Mouse (Mus musculus): ENCODE measurements around the gene Scaf4.

The Scaf4 gene

DNA sequence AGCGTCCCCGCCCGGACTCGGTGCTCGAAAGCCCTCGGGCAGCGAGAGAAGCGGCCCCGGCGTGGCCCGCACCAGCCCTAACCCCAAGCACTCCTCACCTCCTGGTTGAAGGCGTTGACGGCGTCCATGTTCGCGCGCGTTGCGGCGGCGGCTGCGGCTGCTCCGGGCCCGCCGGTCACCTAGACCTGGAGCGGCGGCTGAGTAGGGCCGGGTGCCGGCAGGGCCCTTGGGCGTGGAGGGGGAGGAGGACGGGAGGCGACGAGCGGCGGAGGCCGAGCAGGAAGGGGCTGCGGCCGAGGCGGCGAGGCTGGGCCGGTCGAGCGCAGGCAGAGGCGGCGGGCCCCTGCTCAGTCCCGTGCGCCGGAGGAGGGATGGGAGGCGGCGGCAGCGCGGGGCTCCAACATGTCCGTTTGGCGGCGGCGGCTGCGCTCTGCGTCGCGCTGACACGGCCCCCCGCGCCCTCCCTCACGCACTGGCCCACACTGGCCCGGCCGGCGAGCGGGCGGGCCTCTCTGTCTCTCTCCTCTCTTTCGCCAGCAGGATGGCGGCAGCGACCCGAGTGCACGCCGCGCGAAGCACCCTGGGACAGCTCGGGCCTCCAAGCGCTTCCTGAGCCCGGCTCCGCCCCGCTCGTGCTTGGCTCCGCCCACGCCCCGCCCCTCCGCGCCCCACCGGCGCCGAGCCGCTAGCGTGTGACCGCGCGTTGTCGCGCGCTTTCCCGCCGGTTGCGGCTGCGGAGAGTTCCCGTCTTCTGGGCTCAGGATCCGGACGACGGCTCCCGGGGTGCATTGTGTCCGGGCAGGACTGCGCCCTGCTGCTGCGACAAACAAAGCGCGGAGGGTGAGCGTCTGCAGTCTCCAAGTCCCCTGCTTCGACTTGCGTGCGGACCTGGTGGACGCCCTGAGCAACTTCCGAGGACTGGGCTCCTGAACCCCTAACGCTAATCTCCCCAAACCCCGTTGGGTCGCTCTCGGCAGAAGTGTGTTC, at the start of gene Scaf4:
Gene Scaf4, minus strand, starts transcription at position 599 of the 987 bp plus-strand sequence.
- DNase-seq (ENCODE audit: low spot score in 2 of 2) = peak; percentile 97 to 99

DNA sequence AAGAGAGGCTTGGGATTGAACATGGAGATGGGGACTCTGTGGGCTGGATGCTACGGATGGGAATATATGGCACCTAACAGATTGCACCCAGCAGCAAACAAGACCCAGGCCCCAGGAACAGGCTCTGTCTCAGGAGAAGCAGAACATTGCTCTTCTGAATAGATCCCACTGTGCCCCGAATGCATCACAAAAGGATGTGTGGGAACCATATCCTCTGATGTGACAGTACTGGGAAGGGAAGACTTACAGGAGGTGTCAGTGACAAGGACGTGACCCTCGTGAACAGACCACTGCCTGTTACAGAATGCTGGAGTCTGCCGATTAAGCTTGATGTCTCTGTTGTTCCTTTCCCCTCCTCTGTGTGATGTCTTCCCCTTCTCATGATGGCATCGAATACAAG, 48.2 kb upstream of the Scaf4 start:
- DNase-seq (ENCODE audit: low spot score in 2 of 2) = no peak

GRCm38 (mm10) chr16:90330979-90331378, 46.7 kb upstream of the Scaf4 start:
- DNase-seq (ENCODE audit: low spot score in 2 of 2) = no peak

DNA sequence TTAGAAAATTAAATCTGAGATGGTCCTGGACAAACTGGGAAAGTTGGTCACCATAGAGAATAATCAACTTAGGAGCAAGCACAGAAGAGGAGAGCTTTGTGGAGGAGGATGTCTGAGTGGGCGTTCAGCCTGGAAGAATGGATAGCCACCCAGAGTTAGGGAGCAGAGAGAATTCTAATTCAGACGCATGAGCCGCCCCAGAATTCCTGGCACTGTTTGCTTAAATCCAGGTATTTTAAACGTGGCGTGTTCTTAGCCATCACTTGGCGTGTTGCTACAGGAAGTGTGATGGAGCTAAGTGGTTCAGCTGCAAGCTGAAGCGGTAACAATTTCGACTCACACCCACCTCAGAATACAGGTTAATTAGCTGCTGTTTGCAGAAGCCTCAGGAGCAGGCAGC, 45.2 kb upstream of the Scaf4 start:
- DNase-seq (ENCODE audit: low spot score in 2 of 2) = no peak

DNA sequence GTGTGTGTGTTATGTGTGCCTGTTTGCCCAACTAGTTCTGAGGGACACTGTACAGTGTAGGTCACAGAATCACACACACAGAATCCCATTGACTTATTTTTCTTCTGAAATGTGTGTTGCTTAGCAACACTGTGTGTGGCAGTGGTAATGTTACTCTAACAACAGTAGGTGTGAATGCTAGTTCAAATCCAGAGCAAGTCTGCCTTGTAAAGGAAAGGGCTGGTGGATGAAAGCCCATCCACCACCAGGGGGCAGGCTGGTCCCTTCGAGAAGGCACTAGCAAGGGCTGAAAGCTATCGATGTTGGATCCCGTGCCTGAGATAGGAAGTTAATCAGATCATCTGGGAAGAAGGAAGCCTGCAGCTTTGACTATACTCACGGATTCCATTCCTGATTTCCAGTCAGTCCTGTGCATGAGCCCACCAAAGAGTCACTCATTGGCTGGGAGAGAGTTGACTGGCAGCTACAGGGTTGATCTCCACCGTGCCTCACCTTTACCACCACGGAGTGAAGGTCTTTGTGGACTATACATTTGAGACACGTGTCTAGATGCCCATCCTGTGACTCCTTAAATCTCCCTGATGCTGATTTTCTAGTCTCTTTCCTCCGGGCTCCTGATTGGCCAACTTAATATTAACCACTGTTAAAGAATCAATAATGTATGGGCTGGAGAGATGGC, 38.7 kb upstream of the Scaf4 start:
- DNase-seq (ENCODE audit: low spot score in 2 of 2) = peak; percentile 72 to 89

DNA sequence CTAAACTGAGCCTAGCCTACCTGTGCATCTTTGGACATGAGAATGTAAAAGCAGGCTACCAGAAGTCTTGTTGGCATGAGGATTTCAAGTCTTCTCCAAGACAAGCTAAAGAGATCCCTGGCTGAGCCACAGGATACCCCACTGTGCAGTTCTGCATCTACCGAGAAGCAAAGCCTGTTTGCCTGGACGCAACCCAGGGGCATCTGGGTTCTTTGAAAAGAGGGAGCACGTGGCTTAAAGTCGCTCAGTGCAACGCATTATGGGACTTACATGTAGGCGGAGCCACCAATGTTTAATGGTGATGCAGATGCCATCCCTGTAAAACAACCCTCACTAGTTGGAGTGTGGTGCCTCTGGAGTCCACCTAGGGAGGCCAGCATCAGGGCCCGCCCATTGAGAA, 35.0 kb upstream of the Scaf4 start:
- DNase-seq (ENCODE audit: low spot score in 2 of 2) = no peak

DNA sequence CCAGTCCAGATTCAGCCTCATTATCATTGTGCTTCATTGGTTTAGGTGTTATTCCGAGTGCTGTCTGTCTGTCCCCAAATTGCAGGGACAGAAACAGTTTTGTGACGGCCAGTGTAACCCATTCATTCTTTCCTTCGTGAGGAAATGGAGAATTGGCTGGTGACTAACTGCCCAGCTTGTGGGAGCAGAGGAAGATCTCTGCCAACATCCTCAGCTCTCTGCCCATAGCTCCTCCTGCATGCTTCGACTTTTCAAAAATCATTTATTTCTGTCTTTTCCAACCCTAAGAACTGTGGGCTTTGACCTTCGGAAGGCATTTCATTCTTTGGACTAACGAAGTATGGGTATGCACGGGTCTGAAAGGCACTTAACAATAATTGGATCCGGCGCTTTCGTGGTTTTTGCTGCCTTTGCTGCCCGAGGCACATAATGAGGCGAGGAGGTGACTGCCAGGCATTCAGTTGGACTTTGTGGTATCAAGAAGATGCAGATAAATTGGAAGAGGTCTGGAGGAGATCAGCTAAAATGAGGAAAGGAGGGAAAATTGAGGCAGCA, 34.1 kb upstream of the Scaf4 start:
- no peak for DNase-seq (ENCODE audit: low spot score in 2 of 2)

DNA sequence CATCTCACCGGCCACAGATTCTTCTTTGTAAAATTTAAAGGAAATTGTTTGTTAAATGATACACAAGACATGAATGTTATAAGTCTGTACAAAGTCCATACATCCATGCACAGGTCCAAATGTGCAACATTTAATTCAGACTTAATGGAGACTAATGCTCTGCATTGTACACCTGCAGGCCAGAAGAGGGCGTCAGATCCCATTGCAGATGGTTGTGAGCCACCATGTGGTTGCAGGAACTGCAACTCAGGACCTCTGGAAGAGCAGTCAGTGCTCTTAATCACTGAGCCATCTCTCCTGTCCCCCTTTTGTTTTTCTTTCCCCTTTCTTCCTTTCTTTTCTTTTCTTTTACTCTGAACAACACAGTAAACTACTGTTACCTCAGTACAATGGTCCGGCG, 33.5 kb upstream of the Scaf4 start:
- DNase-seq (ENCODE audit: low spot score in 2 of 2) = no peak

DNA sequence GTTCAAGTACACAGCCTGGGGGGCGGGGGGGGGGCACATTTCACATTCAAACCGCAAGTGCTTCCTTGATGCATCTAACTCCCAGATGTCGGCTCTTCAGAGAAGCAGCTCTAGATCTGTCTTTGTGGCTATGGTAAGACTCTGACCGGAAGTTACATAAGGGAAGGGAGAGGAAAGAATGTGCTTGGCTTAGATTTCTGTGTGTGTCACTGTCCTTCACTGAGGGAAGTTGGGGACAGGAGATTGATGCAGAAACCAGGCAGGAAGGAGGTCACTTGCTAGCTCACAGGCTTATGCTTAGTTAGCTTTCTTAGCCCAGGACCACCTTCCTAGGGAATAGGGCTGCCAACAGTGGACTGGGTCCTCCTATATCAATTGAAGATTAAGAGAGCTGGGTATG, 31.6 kb upstream of the Scaf4 start:
- DNase-seq (ENCODE audit: low spot score in 2 of 2) = no peak

GRCm38 (mm10) chr16:90312449-90313082, 28.3 kb upstream of the Scaf4 start:
- DNase-seq (ENCODE audit: low spot score in 2 of 2) = no peak

DNA sequence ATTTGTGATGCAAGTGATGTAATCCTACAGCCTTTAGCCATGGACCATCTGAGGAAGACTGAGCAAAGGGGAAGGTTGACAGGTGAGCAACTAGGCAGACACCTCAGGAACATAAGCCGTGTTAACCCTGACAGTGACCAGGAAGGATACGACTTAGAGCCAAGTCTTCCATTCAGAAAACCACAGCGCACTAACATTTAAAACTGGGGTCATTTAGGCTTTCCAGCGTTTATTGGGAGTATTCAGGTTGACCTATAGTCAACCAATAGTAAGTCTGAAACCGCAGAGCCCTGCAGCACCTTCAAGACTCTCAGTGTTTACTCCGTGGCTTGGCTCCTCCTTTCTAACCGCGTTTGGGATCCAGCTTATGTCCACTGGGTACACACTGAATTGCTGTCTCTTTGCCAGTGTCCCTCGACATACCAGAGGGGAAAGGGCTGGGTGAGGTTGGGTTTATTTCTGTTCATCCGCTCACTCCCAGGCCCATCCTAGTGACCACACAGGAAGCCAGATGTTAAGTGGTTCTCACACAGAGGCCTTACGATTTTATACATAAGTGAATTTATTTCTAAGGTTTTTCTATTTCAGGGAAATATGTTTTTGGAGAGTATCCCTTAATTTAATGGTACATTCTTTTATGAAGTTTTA, 26.3 kb upstream of the Scaf4 start:
- no peak for DNase-seq (ENCODE audit: low spot score in 2 of 2)

DNA sequence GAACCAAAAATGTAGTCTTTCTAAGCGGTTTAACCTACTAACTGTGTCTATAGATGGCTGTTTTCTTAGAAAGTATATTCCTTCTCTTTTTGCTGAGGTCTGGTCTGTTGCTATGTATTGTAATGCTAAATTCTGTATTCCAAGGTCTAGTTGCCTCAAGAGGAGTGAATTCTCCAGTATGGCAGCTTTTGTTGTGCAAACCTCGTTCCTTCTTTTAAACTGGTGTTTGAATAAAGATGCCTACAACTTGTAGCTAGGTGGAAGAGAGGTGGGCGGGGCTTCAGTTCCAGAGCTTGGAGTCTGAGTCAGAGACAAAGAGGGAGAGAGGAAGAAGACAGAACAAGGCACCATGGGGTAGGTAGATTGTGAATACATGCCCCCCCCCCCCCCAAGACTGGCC, 25.5 kb upstream of the Scaf4 start:
- DNase-seq (ENCODE audit: low spot score in 2 of 2) = no peak

DNA sequence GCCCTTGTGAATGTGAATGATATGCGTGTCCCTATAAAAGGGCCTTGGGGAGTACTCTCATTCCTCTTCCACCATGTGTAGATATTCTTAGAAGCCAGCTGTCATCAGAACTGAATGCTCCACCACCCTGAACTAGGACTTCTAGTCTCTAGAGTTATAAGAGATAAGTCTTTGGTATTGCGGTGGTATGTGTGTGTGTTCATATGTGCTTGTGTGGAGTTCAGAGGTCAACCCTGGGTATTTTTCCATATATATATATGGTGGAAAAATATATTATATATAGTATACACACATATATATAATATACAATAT, 19.6 kb upstream of the Scaf4 start:
- no peak for DNase-seq (ENCODE audit: low spot score in 2 of 2)

- DNase-seq (ENCODE audit: low spot score in 2 of 2) = no peak
Observed at GRCm38 (mm10) chr16:90303286-90303987, 19.1 kb upstream of the Scaf4 start.

DNA sequence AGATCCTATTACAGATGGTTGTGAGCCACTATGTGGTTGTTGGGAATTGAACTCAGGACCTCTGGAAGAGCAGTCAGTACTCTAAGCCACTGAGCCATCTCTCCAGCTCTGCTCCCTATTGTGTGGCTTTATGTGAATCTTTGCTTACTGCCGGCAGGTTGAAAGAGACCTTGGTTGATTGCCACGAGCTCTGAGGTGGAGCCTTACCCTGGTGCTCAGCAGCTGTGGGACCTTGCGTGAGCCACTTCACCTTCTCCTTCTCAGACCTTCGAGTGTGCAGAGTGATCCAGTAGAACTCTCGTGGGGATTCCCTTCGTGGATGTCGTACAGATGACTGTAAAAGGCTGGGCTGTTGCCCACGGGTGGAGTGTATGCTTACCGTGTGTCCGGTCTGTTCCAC, 17.4 kb upstream of the Scaf4 start:
- no peak for DNase-seq (ENCODE audit: low spot score in 2 of 2)

DNA sequence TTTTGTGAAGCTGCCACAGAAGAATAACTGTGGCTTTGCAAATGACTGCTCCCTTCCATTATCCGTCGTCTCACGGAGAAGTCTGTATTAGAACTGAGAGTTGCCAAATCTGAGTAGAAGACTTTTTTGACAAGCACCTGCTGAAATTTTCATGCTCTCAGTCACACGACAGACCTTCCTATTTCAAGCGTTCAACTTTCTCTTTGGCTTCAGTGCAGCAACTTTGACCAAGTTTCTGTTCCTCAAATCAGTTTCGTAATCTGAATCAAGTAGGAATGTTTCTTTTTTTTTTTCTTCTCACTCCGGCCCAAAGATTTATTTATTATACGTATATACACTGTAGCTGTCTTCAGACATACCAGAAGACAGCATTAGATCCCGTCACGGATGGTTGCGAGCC, 16.6 kb upstream of the Scaf4 start:
- no peak for DNase-seq (ENCODE audit: low spot score in 2 of 2)

DNA sequence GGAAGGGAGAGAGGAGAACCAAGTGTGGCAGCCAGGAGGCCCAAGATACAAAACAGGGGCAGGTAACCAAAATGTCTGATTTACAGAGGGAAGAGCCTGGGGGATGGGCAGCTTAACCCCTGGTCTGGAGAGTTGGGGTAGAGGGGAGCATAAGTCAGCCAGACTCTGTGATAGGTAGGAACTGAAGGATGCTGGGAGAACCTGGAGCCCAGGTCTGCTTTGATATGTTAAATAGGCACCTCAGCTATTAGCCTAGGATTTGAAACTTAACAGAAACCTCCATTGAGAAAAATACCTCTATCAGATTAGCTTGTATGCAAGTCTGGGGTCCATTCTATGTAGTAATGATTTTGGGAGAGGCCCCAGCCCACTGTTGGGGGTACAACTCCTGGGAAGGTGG, 15.3 kb upstream of the Scaf4 start:
- DNase-seq (ENCODE audit: low spot score in 2 of 2) = no peak

- no peak for DNase-seq (ENCODE audit: low spot score in 2 of 2)
Observed at GRCm38 (mm10) chr16:90298426-90299300, 14.4 kb upstream of the Scaf4 start.

- DNase-seq (ENCODE audit: low spot score in 2 of 2) = no peak
Observed at GRCm38 (mm10) chr16:90297479-90298425, 13.4 kb upstream of the Scaf4 start.
